Comparison of ENCODE assay signal across 27 mouse cellular contexts in genomic region chr14:26297055-26297454, GRCm38 (mm10). TPM values are rescaled to one million over a fixed set of nuclear protein-coding genes. Genes with fewer than 3 reads are reported as not detected.
DNase-seq lines count a peak whose midpoint lies in the region; ATAC-seq and TF ChIP-seq lines count a peak whose summit lies in the region.
"Had no signal": no experiment of that assay in that cellular context is flagged by ENCODE, and none has a peak within 500 bp of the region (broad histone marks: within the 10 kb centered on the region; RNA-seq: fewer than 3 reads in every experiment).

No protein-coding gene starts in this region.

- no peaks in the 10 kb centered on the region for H3K9me3 ChIP-seq in kidney, embryonic 14.5 days (ENCODE audit: control insufficient read depth, low read length)
- H3K9me3 ChIP-seq in intestine, postnatal 0 days (ENCODE audit: control insufficient read depth), result no peaks in the 10 kb centered on the region
- no peaks in the 10 kb centered on the region for H3K9me3 ChIP-seq in limb, embryonic 10.5 days (replicated peaks)
- H3K9me3 ChIP-seq: embryonic facial prominence, embryonic 13.5 days; forebrain, embryonic 13.5 days; heart, embryonic 10.5 days; megakaryocyte, embryonic 14.5 days had no signal

- 83% methylated on average over 4 of the region's 4 CpGs for WGBS in kidney, embryonic 14.5 days
- WGBS in intestine, postnatal 0 days, result 20% methylated on average over 4 of the region's 4 CpGs
- 76% methylated on average over 4 of the region's 4 CpGs for WGBS in limb, embryonic 10.5 days

- H3K4me3 ChIP-seq in kidney, embryonic 14.5 days (ENCODE audit: low read length), result no peak overlapping the region
- no peak overlapping the region for H3K4me3 ChIP-seq in intestine, postnatal 0 days (ENCODE audit: low read depth, low read length)
- H3K4me3 ChIP-seq in limb, embryonic 10.5 days, result no peak overlapping the region
- H3K4me3 ChIP-seq: embryonic facial prominence, embryonic 13.5 days; erythroblast, embryonic 14.5 days; forebrain, embryonic 13.5 days; gastrocnemius, adult 2 months; heart, embryonic 10.5 days; left cerebral cortex, adult 2 months; megakaryocyte, embryonic 14.5 days had no signal

- no peak for ATAC-seq in kidney, embryonic 14.5 days (ENCODE audit: low FRiP score, low TSS enrichment)
- peak; percentile 98 for ATAC-seq in intestine, postnatal 0 days
- ATAC-seq: forebrain, embryonic 13.5 days; hindbrain, embryonic 16.5 days had no signal

- no peaks in the 10 kb centered on the region for H3K4me1 ChIP-seq in kidney, embryonic 14.5 days (ENCODE audit: control insufficient read depth, insufficient read depth, low read length)
- peaks cover 3% of the 10 kb centered on the region for H3K4me1 ChIP-seq in intestine, postnatal 0 days (replicated peaks; ENCODE audit: control insufficient read depth, insufficient read depth, low read length)
- H3K4me1 ChIP-seq in limb, embryonic 10.5 days, result no peaks in the 10 kb centered on the region
- H3K4me1 ChIP-seq: embryonic facial prominence, embryonic 13.5 days; forebrain, embryonic 13.5 days; heart, embryonic 10.5 days; megakaryocyte, embryonic 14.5 days had no signal

- no peaks in the 10 kb centered on the region for H3K27me3 ChIP-seq in kidney, embryonic 14.5 days (ENCODE audit: control insufficient read depth, insufficient read depth, low read length)
- H3K27me3 ChIP-seq in intestine, postnatal 0 days (replicated peaks; ENCODE audit: control insufficient read depth, insufficient read depth, low read length), result no peaks in the 10 kb centered on the region
- H3K27me3 ChIP-seq in limb, embryonic 10.5 days (ENCODE audit: low read depth, poor library complexity, severe bottlenecking), result no peaks in the 10 kb centered on the region
- H3K27me3 ChIP-seq: embryonic facial prominence, embryonic 13.5 days; forebrain, embryonic 13.5 days had no signal

- no peak overlapping the region for H3K27ac ChIP-seq in kidney, embryonic 14.5 days (ENCODE audit: low read depth, low read length)
- H3K27ac ChIP-seq in intestine, postnatal 0 days (ENCODE audit: low read depth, low read length), result peak overlapping the region; percentile 89
- no peak overlapping the region for H3K27ac ChIP-seq in limb, embryonic 10.5 days
- H3K27ac ChIP-seq: embryonic facial prominence, embryonic 13.5 days; forebrain, embryonic 13.5 days; gastrocnemius, adult 2 months; heart, embryonic 10.5 days; left cerebral cortex, adult 2 months had no signal

- H3K36me3 ChIP-seq in kidney, embryonic 14.5 days (ENCODE audit: control insufficient read depth, insufficient read depth, low read length), result no peaks in the 10 kb centered on the region
- no peaks in the 10 kb centered on the region for H3K36me3 ChIP-seq in intestine, postnatal 0 days (ENCODE audit: control insufficient read depth, insufficient read depth)
- H3K36me3 ChIP-seq in limb, embryonic 10.5 days, result no peaks in the 10 kb centered on the region
- H3K36me3 ChIP-seq: embryonic facial prominence, embryonic 13.5 days; heart, embryonic 10.5 days had no signal

- no peak overlapping the region for H3K4me2 ChIP-seq in kidney, embryonic 14.5 days (replicated peaks; ENCODE audit: low read depth, low read length)
- H3K4me2 ChIP-seq in intestine, postnatal 0 days (replicated peaks; ENCODE audit: low read depth), result no peak overlapping the region
- H3K4me2 ChIP-seq: embryonic facial prominence, embryonic 13.5 days; forebrain, embryonic 13.5 days; liver, embryonic 11.5 days; lung, embryonic 14.5 days had no signal

- peak; percentile 13 for DNase-seq in kidney, adult 9 months
- peak; percentile 10 to 36 for DNase-seq in kidney, postnatal 4 days
- DNase-seq in lung, postnatal 36 days, result no peak
- no peak for DNase-seq in left cerebral cortex, postnatal 4 days
- DNase-seq in limb, embryonic 10.5 days (ENCODE audit: low spot score), result no peak
- DNase-seq: adrenal gland, postnatal 25 days; cerebellum, adult 8-10 months; cerebellum, postnatal 36 days; embryo, embryonic 11 days; gastrocnemius, adult 2 months; lung, embryonic 14.5 days; midbrain, embryonic 14.5 days; right cerebral cortex, postnatal 14 days; thymus, adult 18-20 months; thymus, postnatal 4 days had no signal

- intact Hi-C loops in left cerebral cortex, postnatal 4 days (cut with DNase I), result no loop called here

- peak; percentile 39; the same call in 1 of the 2 replicates for TF ChIP-seq CTCF in intestine, postnatal 0 days (IDR thresholded peaks at IDR 0.05; ENCODE audit: low read depth)

- H3K9ac ChIP-seq in kidney, embryonic 14.5 days (ENCODE audit: low read depth, low read length), result no peak overlapping the region
- H3K9ac ChIP-seq in intestine, postnatal 0 days (ENCODE audit: low read depth, low read length), result no peak overlapping the region
- H3K9ac ChIP-seq: embryonic facial prominence, embryonic 13.5 days; forebrain, embryonic 13.5 days; lung, embryonic 14.5 days had no signal

RNA-seq across cellular contexts. Expression of gene Duxbl3, which starts 39.3 kb away (rescaled TPM):
- 0.69 TPM in 1 of 2 replicates, not detected in the other for polyA plus RNA-seq in kidney, embryonic 14.5 days (2014; fragmentation: Nextera tagmentation; extraction: Ambion mirVana)
- 0.24 and 0.87 TPM in 2 replicates for polyA plus RNA-seq in intestine, postnatal 0 days (2015; fragmentation: Nextera tagmentation; extraction: Ambion mirVana)
- total RNA-seq in left cerebral cortex, postnatal 4 days (2021), result 1 to 10 TPM; 5.8 to 6.7 TPM
- 2.3 and 3.1 TPM in 2 replicates for polyA plus RNA-seq in limb, embryonic 10.5 days (2016; fragmentation: Nextera tagmentation; extraction: Ambion mirVana)
- total RNA-seq: gastrocnemius, adult 2 months; hematopoietic stem cell, adult 5-6 weeks had no signal
- polyA plus RNA-seq: erythroblast, embryonic 14.5 days; heart, embryonic 10.5 days; spleen, adult 2 months had no signal

Comparison
In these comparisons a context has a peak if more than half of its experiments do, and no peak if none do; other contexts are left out.
1. DNase-seq: peak in kidney, adult 9 months (single experiment) and kidney, postnatal 4 days (2 of 2); none in lung, postnatal 36 days (single experiment), left cerebral cortex, postnatal 4 days (single experiment) and limb, embryonic 10.5 days (single experiment).